Mouse (Mus musculus): ENCODE data around the gene Lenep.

DNA sequence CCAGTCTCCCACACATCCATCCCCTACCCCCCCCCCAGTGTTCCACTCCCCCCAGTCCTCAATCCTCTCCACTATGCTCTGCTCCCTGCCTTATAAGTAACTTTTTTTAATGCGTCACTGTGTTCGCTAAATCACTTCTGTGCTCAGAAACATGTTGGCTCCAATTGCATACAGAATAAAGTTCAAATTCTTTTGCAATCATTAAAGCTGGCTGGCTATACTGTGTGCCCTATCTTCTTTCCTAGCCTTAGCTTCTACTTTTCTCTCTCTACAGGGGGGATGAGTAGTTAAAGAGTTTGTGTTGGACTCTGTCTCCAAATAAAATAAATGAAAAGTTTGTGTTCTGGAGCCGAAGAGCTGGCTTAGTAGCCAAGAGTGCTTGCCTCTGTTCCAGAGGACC, 7.1 kb upstream of the Lenep start:
- no peak for TF ChIP-seq CTCF (IDR thresholded peaks at IDR 0.05 in 2 of 3, conservative IDR thresholded peaks at IDR 0.05 in 1 of 3; ENCODE audit: control insufficient read depth in 1 of 3, insufficient read depth in 1 of 3, low read depth in 2 of 3, low read length in 3 of 3, poor library complexity in 1 of 3, severe bottlenecking in 1 of 3)
- no peak for TF ChIP-seq POLR2AphosphoS5 (IDR thresholded peaks at IDR 0.05; ENCODE audit: borderline replicate concordance, low read depth, low read length)
- no peak for TF ChIP-seq POLR2A (IDR thresholded peaks at IDR 0.05; ENCODE audit: control insufficient read depth in 1 of 2, insufficient read depth in 1 of 2, low read depth in 1 of 2, low read length in 2 of 2, poor library complexity in 1 of 2)
- no peak for TF ChIP-seq KAT2A (conservative IDR thresholded peaks at IDR 0.05; ENCODE audit: low read depth, low read length)
- no peak for TF ChIP-seq ELF1 (IDR thresholded peaks at IDR 0.05; ENCODE audit: low read depth, low read length)
